Mouse (Mus musculus) thymus, adult 2 months (tissue): ENCODE measurements around the gene Riox1. TPM values are rescaled to one million over a fixed set of nuclear protein-coding genes. Genes with fewer than 3 reads are reported as not detected.

ENCODE experiments used
- DNase-seq: peaks from one replicate; pipeline ENCODE4 v3.0.0; 2021
- H3K27ac ChIP-seq: fragments of 200-500 bp; 2 replicates; pipeline ENCODE4 v1.5.1; 2012; ENCODE audit warnings: low read length, control low read depth; ENCODE audit not compliant: control insufficient read depth, insufficient read depth
- H3K27me3 ChIP-seq: fragments of 200-500 bp; 2 replicates; pipeline ENCODE4 v1.6.1; 2012; ENCODE audit warnings: mild to moderate bottlenecking, low read length, moderate library complexity, mixed read lengths; ENCODE audit not compliant: control insufficient read depth, insufficient read depth
- H3K36me3 ChIP-seq: fragments of 200-500 bp; 2 replicates; pipeline ENCODE4 v1.6.1; 2012; ENCODE audit warnings: mild to moderate bottlenecking, low read length, moderate library complexity; ENCODE audit not compliant: control insufficient read depth, insufficient read depth
- H3K4me1 ChIP-seq: fragments of 200-500 bp; replicated peaks from 2 replicates; pipeline ENCODE4 v1.6.1; 2012; ENCODE audit warnings: low read length; ENCODE audit not compliant: control insufficient read depth, insufficient read depth
- H3K4me3 ChIP-seq: fragments of 200-500 bp; 2 replicates; pipeline ENCODE4 v1.5.1; 2012; ENCODE audit warnings: mild to moderate bottlenecking, low read length, control low read depth, moderate library complexity; ENCODE audit not compliant: control insufficient read depth, insufficient read depth
- CTCF ChIP-seq: fragments of 200-500 bp; IDR thresholded peaks from 2 replicates; pipeline ENCODE4 v1.5.1; 2012; ENCODE audit warnings: mild to moderate bottlenecking, control low read depth, low read length, moderate library complexity, borderline replicate concordance; ENCODE audit not compliant: control insufficient read depth, poor library complexity, insufficient read depth; ENCODE audit errors: extremely low read depth
- POLR2A ChIP-seq: fragments of 200-500 bp; IDR thresholded peaks from 2 replicates; pipeline ENCODE4 v1.6.1; 2012; ENCODE audit warnings: mild to moderate bottlenecking, low read length, control low read depth, moderate library complexity; ENCODE audit not compliant: control insufficient read depth, poor library complexity, insufficient read depth; ENCODE audit errors: extremely low read depth
- WGBS: fragments of 180-500 bp; shearing (Covaris S2); methylation state at CpG from one replicate; pipeline ENCODE4 v1.1.7; 2018; 5-methylcytosine and 5-hydroxymethylcytosine counted together
- polyA plus RNA-seq: library from polyadenylated mRNA; depleted of rRNA; stranded (reverse); fragments of >200 nt; gene quantifications from 2 replicates; pipeline ENCODE4 v1.2.3, GENCODE M21; 2012

Gene Riox1
- polyA plus RNA-seq, 1 experiment, result 23.9 TPM

DNA sequence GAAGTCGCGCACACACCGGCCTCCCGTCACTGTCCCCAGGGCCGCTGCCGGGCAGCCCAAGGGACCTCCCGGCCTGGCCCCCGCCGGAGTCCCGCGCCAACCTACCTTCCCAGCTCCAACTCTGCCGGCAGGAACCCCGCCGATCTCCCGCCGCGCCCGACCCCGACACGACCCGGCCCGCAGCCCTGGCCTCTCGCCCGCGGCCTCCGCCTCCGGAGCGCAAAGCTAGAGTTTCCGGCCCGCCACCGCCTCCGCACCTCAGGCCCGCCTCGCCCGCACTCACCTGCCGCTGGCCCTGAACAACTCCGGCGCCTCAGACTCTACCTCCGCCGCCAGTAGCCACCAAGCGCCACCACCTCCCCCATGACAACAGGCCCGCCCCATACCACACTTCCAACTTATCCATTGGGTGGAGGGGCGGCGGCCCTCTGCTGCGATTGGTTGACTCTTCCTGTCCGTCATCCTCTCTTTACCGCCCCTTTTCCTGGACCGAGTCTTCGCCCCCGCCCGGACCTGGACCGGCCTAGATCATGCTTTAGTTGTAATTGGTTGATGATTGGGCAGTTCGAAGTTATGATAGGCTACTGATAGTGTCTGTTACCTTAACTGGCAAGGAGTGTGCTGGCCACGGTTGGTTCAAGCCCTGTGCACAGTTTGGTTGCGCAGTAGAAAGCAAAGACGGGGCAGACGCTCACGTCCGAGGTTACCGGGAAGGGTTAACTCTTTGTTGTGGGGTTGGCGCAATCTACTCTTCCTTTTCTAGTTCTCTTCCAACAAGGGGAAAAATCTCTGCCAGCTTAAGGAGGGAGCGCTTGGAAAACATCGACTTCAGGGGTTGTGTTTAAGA, 28.6 kb upstream of the Riox1 start, which contains the start of gene Numb:
Numb (minus strand) TSS at position 400 of the 847 bp plus-strand sequence.
- no peaks in the 10 kb centered on the region for H3K36me3 ChIP-seq
- under 1% methylated on average over 63 of the region's 63 CpGs for WGBS
- H3K27me3 ChIP-seq, result no peaks in the 10 kb centered on the region
- no peak within 1 kb of the TSS for H3K27ac ChIP-seq
- peak within 1 kb of the TSS; percentile 80 for H3K4me3 ChIP-seq
- DNase-seq, result peak; percentile 97
- peaks cover 5% of the 10 kb centered on the region for H3K4me1 ChIP-seq
- TF ChIP-seq CTCF (no peak), POLR2A (peak; percentile 83)

- DNase-seq, result no peak
- no peaks in the 10 kb centered on the region for H3K27me3 ChIP-seq
- no peak overlapping the region for H3K27ac ChIP-seq
- 70% methylated on average over 8 of the region's 8 CpGs for WGBS
- H3K4me1 ChIP-seq, result peaks cover 5% of the 10 kb centered on the region
- TF ChIP-seq CTCF (no peak), POLR2A (no peak)
- no peaks in the 10 kb centered on the region for H3K36me3 ChIP-seq
- H3K4me3 ChIP-seq, result no peak overlapping the region
These were observed 27.5 kb upstream of the Riox1 start for GRCm38 (mm10) chr12:83922724-83923485.

DNA sequence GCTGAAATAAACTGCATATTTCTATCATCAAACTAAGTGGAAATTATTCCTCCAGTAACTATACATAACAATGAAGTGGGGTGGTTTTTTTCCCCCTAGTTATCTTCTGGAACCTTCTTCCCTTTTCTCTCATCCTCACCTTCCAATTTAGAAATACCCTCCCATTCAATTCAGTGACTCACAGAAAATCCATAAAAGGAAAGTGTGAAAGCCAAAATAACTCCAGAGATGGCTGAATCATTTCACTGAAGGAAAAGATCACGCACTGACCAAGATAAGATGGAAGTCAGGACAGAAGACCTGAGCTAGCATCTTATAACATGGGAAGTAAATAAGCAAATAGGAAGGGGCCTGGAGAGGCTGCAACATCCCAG, 26.9 kb upstream of the Riox1 start:
- peaks cover 5% of the 10 kb centered on the region for H3K4me1 ChIP-seq
- WGBS, result 100% methylated on average over 1 of the region's 1 CpGs
- H3K27ac ChIP-seq, result no peak overlapping the region
- H3K36me3 ChIP-seq, result no peaks in the 10 kb centered on the region
- no peak for TF ChIP-seq CTCF
- H3K27me3 ChIP-seq, result no peaks in the 10 kb centered on the region
- DNase-seq, result no peak
- H3K4me3 ChIP-seq, result no peak overlapping the region

DNA sequence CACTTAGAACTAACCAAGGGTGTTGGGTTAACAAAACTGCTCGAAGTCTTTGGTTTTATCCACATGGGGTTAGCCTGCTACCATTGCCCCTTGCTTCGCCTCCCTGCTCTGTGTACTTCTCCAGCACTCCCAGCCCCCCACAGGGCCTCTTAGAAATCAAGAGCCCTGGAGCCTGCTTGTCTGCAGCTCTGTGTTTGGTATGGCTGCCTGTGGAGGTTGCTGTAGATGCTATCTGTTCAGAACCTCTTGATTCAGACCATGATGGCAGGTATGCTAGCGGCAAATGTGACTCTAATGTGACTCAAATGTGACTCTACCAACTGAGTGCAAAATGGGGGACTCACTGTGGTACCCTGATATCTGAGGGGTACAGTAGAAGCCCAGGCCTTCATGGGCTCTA, 26.1 kb upstream of the Riox1 start:
- Histone ChIP-seq H3K4me1 (peaks cover 7% of the 10 kb centered on the region), H3K27ac (no peak overlapping the region), H3K4me3 (no peak overlapping the region), H3K27me3 (no peaks in the 10 kb centered on the region), H3K36me3 (no peaks in the 10 kb centered on the region)
- 91% methylated on average over 3 of the region's 3 CpGs for WGBS
- TF ChIP-seq POLR2A, result no peak
- TF ChIP-seq CTCF, result no peak
- no peak for DNase-seq

DNA sequence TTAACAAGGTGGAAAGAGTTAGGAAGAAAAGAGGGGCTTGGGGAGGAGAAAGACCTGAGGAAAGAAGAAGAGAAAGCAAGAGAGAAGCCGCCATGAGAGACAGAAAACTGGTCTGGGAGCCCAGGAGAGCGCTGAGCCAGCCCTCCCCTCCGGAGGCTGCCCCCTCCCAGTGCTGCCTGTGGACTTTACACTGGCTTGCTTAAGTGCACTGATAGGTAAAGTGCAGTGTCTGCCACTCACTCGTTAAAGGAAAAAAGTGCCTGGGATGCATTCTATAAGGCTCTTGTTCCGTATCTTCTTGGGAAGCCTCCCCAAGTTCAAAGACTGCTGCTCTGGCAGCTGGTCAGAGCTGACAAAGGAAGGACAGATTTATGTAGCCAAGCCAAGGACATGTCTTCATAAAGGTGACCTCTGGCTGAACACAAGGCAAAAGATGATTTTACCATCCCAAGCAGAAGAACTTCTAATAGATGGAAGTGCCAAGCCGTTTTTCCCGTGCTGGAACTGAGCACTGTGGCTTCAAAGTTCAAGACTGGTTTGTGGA, 25.2 kb upstream of the Riox1 start:
- WGBS, result 94% methylated on average over 7 of the region's 7 CpGs
- TF ChIP-seq CTCF, result no peak
- no peak for TF ChIP-seq POLR2A
- Histone ChIP-seq H3K27ac (no peak overlapping the region), H3K4me1 (peaks cover 7% of the 10 kb centered on the region), H3K36me3 (no peaks in the 10 kb centered on the region), H3K4me3 (no peak overlapping the region), H3K27me3 (no peaks in the 10 kb centered on the region)
- DNase-seq, result no peak

- no peak for TF ChIP-seq CTCF
- no peak for TF ChIP-seq POLR2A
- Histone ChIP-seq H3K4me1 (peaks cover 3% of the 10 kb centered on the region), H3K36me3 (no peaks in the 10 kb centered on the region), H3K27ac (no peak overlapping the region), H3K4me3 (no peak overlapping the region), H3K27me3 (no peaks in the 10 kb centered on the region)
- WGBS, result 96% methylated on average over 2 of the region's 2 CpGs
- no peak for DNase-seq
These were observed 24.3 kb upstream of the Riox1 start for GRCm38 (mm10) chr12:83926061-83926460.
